Mouse (Mus musculus): Measurements from ENCODE around the gene Sytl3.

DNA sequence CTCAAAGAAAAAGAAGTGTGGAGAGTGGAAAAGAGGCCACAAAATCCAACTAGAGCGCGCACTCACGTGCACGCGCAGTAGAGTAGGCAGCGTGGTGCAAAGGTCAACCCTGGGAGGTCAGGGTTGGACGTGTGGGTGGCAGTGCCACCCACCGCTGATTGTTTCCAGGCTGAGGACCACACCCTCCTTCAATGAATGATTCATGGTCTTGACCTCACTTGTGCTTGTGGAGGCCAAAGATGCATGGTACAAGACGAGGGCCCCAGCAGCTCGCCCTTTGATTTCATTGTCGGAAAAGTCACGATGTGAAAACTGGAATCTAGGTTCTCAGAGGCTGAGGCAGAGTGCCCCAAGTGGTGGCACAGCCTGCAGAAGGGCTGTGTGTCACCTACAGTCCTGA is 72.7 kb downstream of the Sytl3 start:
- TF ChIP-seq POLR2A (IDR thresholded peaks at IDR 0.05; ENCODE audit: control insufficient read depth, low read depth, low read length) (no peak), CTCF (IDR thresholded peaks at IDR 0.05; ENCODE audit: control insufficient read depth, insufficient read depth, insufficient replicate concordance, low read depth, low read length) (no peak)
